Mouse (Mus musculus) lung, postnatal 0 days (tissue): ENCODE data around the gene Shb.

Experiments used
- CTCF ChIP-seq: IDR thresholded peaks from 2 replicates; pipeline ENCODE4 v1.5.1; 2016; ENCODE audit warnings: antibody characterized with exemption, mild to moderate bottlenecking
- EP300 ChIP-seq: IDR thresholded peaks from 2 replicates; pipeline ENCODE4 v1.6.1; 2016; ENCODE audit warnings: antibody characterized with exemption, mild to moderate bottlenecking, control low read depth

- TF ChIP-seq CTCF (no peak), EP300 (no peak)
Measured at GRCm38 (mm10) chr4:45404086-45404485, 128.2 kb downstream of the Shb start.
